Mouse (Mus musculus): ENCODE measurements around the gene Ylpm1.

DNA sequence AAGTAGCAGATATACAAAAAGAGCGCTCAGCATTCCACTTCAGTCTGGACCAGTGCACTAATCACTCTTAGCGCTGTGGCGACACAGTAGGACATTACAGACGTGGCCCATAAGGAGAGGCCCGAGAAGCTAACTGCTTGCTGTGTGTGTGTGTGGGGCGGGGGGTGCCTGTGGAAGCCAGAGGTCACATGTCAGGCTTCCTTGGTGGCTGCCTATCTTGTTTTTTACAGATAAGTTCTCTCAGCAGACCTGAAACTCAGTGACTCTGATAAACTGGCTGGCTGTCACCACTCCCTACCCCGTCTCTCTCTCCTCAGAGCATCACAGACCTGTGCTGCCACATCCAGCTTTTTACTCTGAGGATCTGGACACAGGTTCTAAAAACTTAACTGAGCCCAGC, 33.5 kb upstream of the Ylpm1 start:
- TF ChIP-seq CTCF (IDR thresholded peaks at IDR 0.05; ENCODE audit: control insufficient read depth, insufficient read depth, insufficient read length) (no peak), MAX (IDR thresholded peaks at IDR 0.05) (no peak), MYOD1 (IDR thresholded peaks at IDR 0.05; ENCODE audit: control insufficient read depth, insufficient read length, low read depth) (no peak), CEBPB (IDR thresholded peaks at IDR 0.05; ENCODE audit: low read depth) (no peak)

Data from C2C12 (cell line).